16 mouse cellular contexts compared by ENCODE assay signal in genomic region chr15:91924542-91924941, GRCm38 (mm10).
"Had no signal": no experiment of that assay in that cellular context is flagged by ENCODE, and none has a peak within 500 bp of the region (broad histone marks: within the 10 kb centered on the region; RNA-seq: fewer than 3 reads in every experiment).

No protein-coding gene starts in this region.

- H3K36me3 ChIP-seq: kidney, embryonic 15.5 days; liver, embryonic 13.5 days; midbrain, embryonic 12.5 days; neural tube, embryonic 12.5 days; stomach, embryonic 15.5 days had no signal

- H3K27me3 ChIP-seq: kidney, embryonic 15.5 days; liver, embryonic 13.5 days; midbrain, embryonic 12.5 days; neural tube, embryonic 12.5 days; stomach, embryonic 15.5 days had no signal

- H3K9me3 ChIP-seq: kidney, embryonic 15.5 days; liver, embryonic 13.5 days; midbrain, embryonic 12.5 days; neural tube, embryonic 12.5 days; stomach, embryonic 15.5 days had no signal

- DNase-seq: kidney, adult 11 months; kidney, adult 8-10 months; kidney, postnatal 10 days; kidney, postnatal 36 days; liver, embryonic 13.5 days; lung, adult 2 months; lung, postnatal 14 days; lung, postnatal 4 days; retina, postnatal 1 day; right cerebral cortex, postnatal 25 days; spleen, adult 18-20 months; thymus, postnatal 25 days had no signal

- H3K27ac ChIP-seq: kidney, embryonic 15.5 days; liver, embryonic 13.5 days; midbrain, embryonic 12.5 days; neural tube, embryonic 12.5 days; stomach, embryonic 15.5 days had no signal

- H3K4me2 ChIP-seq: kidney, embryonic 15.5 days; liver, embryonic 13.5 days; midbrain, embryonic 12.5 days; neural tube, embryonic 12.5 days; stomach, embryonic 15.5 days had no signal

- H3K9ac ChIP-seq: kidney, embryonic 15.5 days; liver, embryonic 13.5 days; midbrain, embryonic 12.5 days; neural tube, embryonic 12.5 days; stomach, embryonic 15.5 days had no signal

- H3K4me1 ChIP-seq: kidney, embryonic 15.5 days; liver, embryonic 13.5 days; midbrain, embryonic 12.5 days; neural tube, embryonic 12.5 days; stomach, embryonic 15.5 days had no signal

- H3K4me3 ChIP-seq: kidney, embryonic 15.5 days; liver, embryonic 13.5 days; midbrain, embryonic 12.5 days; neural tube, embryonic 12.5 days; stomach, embryonic 15.5 days had no signal
